Mouse (Mus musculus): ENCODE results near the gene Man2a2. TPM values are rescaled to one million over a fixed set of nuclear protein-coding genes. Genes with fewer than 3 reads are reported as not detected.

Gene Man2a2
- total RNA-seq, 2 experiments from 2014 or later: 128 to 158 TPM

GRCm38 (mm10) chr7:80373850-80374249 is 2.7 kb upstream of the Man2a2 start:
- DNase-seq (ENCODE audit: low spot score in 2 of 2): no peak
- intact Hi-C loops (cut with DNase I): no loop called here

- intact Hi-C loops (cut with DNase I): no loop called here
- no peak for DNase-seq (ENCODE audit: low spot score in 2 of 2)
These were observed 2.2 kb upstream of the Man2a2 start for GRCm38 (mm10) chr7:80373352-80373751.

GRCm38 (mm10) chr7:80372667-80373066 is 1.5 kb upstream of the Man2a2 start:
- no peak for DNase-seq (ENCODE audit: low spot score in 2 of 2)
- intact Hi-C loops (cut with DNase I): no loop called here

- intact Hi-C loops (cut with DNase I): no loop called here
These were observed 991 bp upstream of the Man2a2 start for GRCm38 (mm10) chr7:80372166-80372565.

GRCm38 (mm10) chr7:80370649-80371040 is 530 bp downstream of the Man2a2 start:
- intact Hi-C loops (cut with DNase I): loop anchor here (1.0 kb wide), 1 partner anchor 30 kb away; no protein-coding TSS in a partner anchor
- DNase-seq (ENCODE audit: low spot score in 2 of 2): peak; percentile 80 to 84

More at GRCm38 (mm10) chr7:80372166-80372565, 991 bp upstream of the Man2a2 start:
- no peak for DNase-seq (ENCODE audit: low spot score in 2 of 2)

GRCm38 (mm10) chr7:80369967-80370431 is 1.2 kb downstream of the Man2a2 start:
- intact Hi-C loops (cut with DNase I): loop anchor here (1.0 kb wide), 1 partner anchor 30 kb away; no protein-coding TSS in a partner anchor
- DNase-seq (ENCODE audit: low spot score in 2 of 2): no peak

GRCm38 (mm10) chr7:80369461-80369860 is 1.7 kb downstream of the Man2a2 start:
- intact Hi-C loops (cut with DNase I): no loop called here
- DNase-seq (ENCODE audit: low spot score in 2 of 2): no peak

GRCm38 (mm10) chr7:80368635-80369421 is 2.3 kb downstream of the Man2a2 start:
- DNase-seq (ENCODE audit: low spot score in 2 of 2): no peak
- intact Hi-C loops (cut with DNase I): no loop called here

- intact Hi-C loops (cut with DNase I): no loop called here
- no peak for DNase-seq (ENCODE audit: low spot score in 2 of 2)
These were observed 3.2 kb downstream of the Man2a2 start for GRCm38 (mm10) chr7:80368009-80368408.

GRCm38 (mm10) chr7:80367232-80367631 is 3.9 kb downstream of the Man2a2 start:
- intact Hi-C loops (cut with DNase I): no loop called here
- no peak for DNase-seq (ENCODE audit: low spot score in 2 of 2)

GRCm38 (mm10) chr7:80365759-80366158 is 5.4 kb downstream of the Man2a2 start:
- intact Hi-C loops (cut with DNase I): no loop called here
- DNase-seq (ENCODE audit: low spot score in 2 of 2): no peak

- intact Hi-C loops (cut with DNase I): no loop called here
- DNase-seq (ENCODE audit: low spot score in 2 of 2): no peak
These were observed 10.7 kb downstream of the Man2a2 start for GRCm38 (mm10) chr7:80360435-80360834.

- intact Hi-C loops (cut with DNase I): no loop called here
- DNase-seq (ENCODE audit: low spot score in 2 of 2): no peak
These were observed 13.1 kb downstream of the Man2a2 start for GRCm38 (mm10) chr7:80358039-80358438.

- intact Hi-C loops (cut with DNase I): no loop called here
- DNase-seq (ENCODE audit: low spot score in 2 of 2): no peak
These were observed 14.0 kb downstream of the Man2a2 start for GRCm38 (mm10) chr7:80357156-80357555.

- no peak for DNase-seq (ENCODE audit: low spot score in 2 of 2)
- intact Hi-C loops (cut with DNase I): no loop called here
These were observed 14.8 kb downstream of the Man2a2 start for GRCm38 (mm10) chr7:80356351-80356750.

GRCm38 (mm10) chr7:80352920-80353319 is 18.3 kb downstream of the Man2a2 start:
- intact Hi-C loops (cut with DNase I): no loop called here
- DNase-seq (ENCODE audit: low spot score in 2 of 2): no peak

- no peak for DNase-seq (ENCODE audit: low spot score in 2 of 2)
These were observed 20.4 kb downstream of the Man2a2 start for GRCm38 (mm10) chr7:80350808-80351207.

GRCm38 (mm10) chr7:80347670-80348586 is 23.2 kb downstream of the Man2a2 start:
- no peak for DNase-seq (ENCODE audit: low spot score in 2 of 2)
- intact Hi-C loops (cut with DNase I): no loop called here

More at GRCm38 (mm10) chr7:80350808-80351207, 20.4 kb downstream of the Man2a2 start:
- intact Hi-C loops (cut with DNase I): no loop called here

GRCm38 (mm10) chr7:80346830-80347229 is 24.3 kb downstream of the Man2a2 start:
- DNase-seq (ENCODE audit: low spot score in 2 of 2): no peak
- intact Hi-C loops (cut with DNase I): no loop called here

GRCm38 (mm10) chr7:80346173-80346572 is 25.0 kb downstream of the Man2a2 start:
- no peak for DNase-seq (ENCODE audit: low spot score in 2 of 2)
- intact Hi-C loops (cut with DNase I): no loop called here
